Mouse (Mus musculus) heart, adult 2 months (tissue): ENCODE measurements around the gene Rufy4.

Experiments
- CTCF ChIP-seq: fragments of 200-600 bp; IDR thresholded peaks from 2 replicates; pipeline ENCODE4 v1.8.1; 2022; ENCODE audit warnings: antibody characterized with exemption, mild to moderate bottlenecking, moderate library complexity
- EP300 ChIP-seq: fragments of 200-500 bp; IDR thresholded peaks from 2 replicates; pipeline ENCODE4 v1.6.1; 2011; ENCODE audit warnings: low read depth, low read length, control low read depth; ENCODE audit not compliant: insufficient read depth

DNA sequence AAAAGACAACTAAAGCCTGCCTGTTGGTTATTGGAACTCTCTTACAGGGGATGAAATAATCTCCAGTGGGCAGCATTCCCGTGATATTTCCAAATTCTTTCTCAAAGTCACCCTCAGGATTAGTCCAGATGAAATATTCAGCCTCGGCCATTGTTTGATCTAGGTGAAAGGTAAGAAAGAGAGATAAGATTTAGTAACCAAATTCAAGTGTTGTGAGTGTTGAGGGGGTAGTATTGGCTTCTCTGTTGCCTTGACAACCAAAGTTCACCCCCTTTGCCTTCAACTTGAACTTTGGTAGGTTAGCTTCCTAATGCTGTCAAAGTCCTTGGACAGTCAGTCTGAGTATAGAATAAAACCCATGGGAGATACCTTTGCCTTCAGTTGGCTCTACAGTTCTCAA lies 67.4 kb downstream of the Rufy4 start:
- TF ChIP-seq CTCF (no peak), EP300 (no peak)
